Mouse (Mus musculus) lung, adult 2 months (tissue): Measurements from ENCODE around the gene Aebp1.
A peak's percentile ranks its signal among the peaks of the same experiment; 100 is the strongest.

Source experiments
- CTCF ChIP-seq: fragments of 200-500 bp; IDR thresholded peaks from 2 replicates; pipeline ENCODE4 v1.5.1; 2011; ENCODE audit warnings: mild to moderate bottlenecking, low read length, control low read depth; ENCODE audit not compliant: insufficient read depth
- POLR2A ChIP-seq: fragments of 200-500 bp; IDR thresholded peaks from 2 replicates; pipeline ENCODE4 v1.6.1; 2011; ENCODE audit warnings: low read depth, mild to moderate bottlenecking, control low read depth, low read length, borderline replicate concordance; ENCODE audit errors: extremely low read depth

- TF ChIP-seq CTCF (no peak), POLR2A (peak; percentile 80; the same call in 1 of the 2 replicates)
These were observed 16.3 kb downstream of the Aebp1 start, which contains the start of gene Pold2 for GRCm38 (mm10) chr11:5877921-5878526.
